Mouse (Mus musculus) C2C12 (cell line): ENCODE results near the gene Cd37.

Experiments used
- CEBPB ChIP-seq: IDR thresholded peaks from one replicate; pipeline ENCODE4 v1.6.1; 2011; ENCODE audit warnings: low read depth, mild to moderate bottlenecking, control low read depth, moderate library complexity
- CTCF ChIP-seq: IDR thresholded peaks from one replicate; pipeline ENCODE4 v1.5.1; 2011; ENCODE audit not compliant: control insufficient read depth, insufficient read depth, insufficient read length
- MAX ChIP-seq: IDR thresholded peaks from one replicate; pipeline ENCODE4 v1.6.1; 2011; ENCODE audit warnings: mild to moderate bottlenecking, control low read depth
- USF1 ChIP-seq: IDR thresholded peaks from one replicate; pipeline ENCODE4 v1.6.1; 2011; ENCODE audit warnings: low read depth, mild to moderate bottlenecking, control low read depth, moderate library complexity

DNA sequence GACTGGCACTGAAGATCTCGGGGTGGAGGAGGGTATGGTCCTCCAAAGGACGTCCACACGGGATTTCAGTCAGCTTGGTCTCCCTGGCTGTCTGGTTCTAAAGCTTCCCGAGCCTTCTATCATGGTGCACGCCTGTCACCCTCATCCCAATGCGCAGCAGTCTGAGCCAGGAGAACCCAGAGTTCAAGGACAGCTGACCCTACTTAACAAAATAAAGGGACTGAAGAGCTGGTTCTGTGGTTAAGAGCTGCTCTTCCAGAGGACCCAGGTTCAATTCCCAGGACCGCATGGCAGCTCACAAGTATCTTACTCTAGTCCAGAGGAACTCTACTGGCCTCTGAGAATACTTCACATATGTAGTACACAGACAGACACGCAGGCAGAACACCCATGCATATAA, 9.9 kb downstream of the Cd37 start:
- TF ChIP-seq CTCF = no peak
- TF ChIP-seq USF1 = no peak
- TF ChIP-seq CEBPB = no peak
- no peak for TF ChIP-seq MAX
